Mouse (Mus musculus) G1E-ER4 (cell line): Measurements from ENCODE around the gene Il34. TPM values are rescaled to one million over a fixed set of nuclear protein-coding genes. Genes with fewer than 3 reads are reported as not detected.

Experiments used
- GATA1 ChIP-seq: IDR thresholded peaks from one replicate; pipeline ENCODE4 v1.8.0; 2012; ENCODE audit warnings: low read length, inconsistent platforms
- polyA plus RNA-seq: library from polyadenylated mRNA; stranded (reverse); fragments of >175 nt; gene quantifications from 2 replicates; pipeline ENCODE4 v1.2.3, GENCODE M21; 2012

The Il34 gene
- polyA plus RNA-seq, 1 experiment = not detected

DNA sequence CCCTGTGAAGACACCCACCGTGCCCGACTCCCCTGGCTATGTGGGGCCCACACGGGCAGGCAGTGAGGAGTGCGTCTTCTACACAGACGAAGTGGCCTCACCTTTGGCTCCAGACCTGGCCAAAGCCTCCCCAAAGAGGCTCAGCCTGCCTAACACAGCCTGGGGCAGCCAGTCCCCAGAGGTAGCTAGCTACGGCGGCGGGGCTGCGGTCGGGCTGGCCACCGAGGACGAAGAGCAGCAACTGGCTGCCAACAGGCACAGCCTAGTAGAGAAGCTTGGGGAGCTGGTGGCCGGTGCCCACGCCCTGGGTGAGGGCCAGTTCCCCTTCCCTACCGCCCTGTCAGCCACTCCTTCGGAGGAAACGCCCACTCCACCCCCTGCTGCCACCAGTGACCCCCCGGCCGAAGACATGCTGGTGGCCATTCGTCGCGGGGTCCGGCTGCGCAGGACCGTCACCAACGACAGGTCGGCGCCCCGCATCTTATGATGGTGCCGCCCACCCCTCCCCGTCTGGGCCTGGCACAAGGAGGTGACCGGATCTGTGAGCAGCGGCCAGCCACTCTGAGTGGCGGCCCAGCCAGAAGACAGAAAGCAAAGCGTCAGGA lies 67.0 kb downstream of the Il34 start:
- no peak for TF ChIP-seq GATA1

DNA sequence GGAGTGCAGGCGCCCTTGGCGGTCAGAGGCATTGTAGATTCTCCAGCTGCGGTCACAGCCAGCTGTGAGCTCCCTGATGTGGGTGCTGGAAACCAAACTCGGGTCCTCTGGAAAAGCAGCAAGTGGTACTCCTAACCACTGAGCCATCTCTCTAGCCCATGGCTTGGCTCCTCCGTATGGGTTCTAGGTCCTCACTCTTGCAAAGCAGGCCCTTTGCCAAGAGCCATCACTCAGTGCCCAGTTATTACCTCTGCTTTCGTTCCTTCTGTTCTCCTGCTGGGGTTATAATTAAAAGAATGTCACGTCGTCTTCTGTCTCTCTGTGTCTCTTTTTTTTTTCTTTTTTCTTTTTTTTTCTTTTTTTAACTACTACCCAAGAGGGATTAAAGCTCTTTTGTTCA lies 72.7 kb downstream of the Il34 start:
- TF ChIP-seq GATA1 = no peak

DNA sequence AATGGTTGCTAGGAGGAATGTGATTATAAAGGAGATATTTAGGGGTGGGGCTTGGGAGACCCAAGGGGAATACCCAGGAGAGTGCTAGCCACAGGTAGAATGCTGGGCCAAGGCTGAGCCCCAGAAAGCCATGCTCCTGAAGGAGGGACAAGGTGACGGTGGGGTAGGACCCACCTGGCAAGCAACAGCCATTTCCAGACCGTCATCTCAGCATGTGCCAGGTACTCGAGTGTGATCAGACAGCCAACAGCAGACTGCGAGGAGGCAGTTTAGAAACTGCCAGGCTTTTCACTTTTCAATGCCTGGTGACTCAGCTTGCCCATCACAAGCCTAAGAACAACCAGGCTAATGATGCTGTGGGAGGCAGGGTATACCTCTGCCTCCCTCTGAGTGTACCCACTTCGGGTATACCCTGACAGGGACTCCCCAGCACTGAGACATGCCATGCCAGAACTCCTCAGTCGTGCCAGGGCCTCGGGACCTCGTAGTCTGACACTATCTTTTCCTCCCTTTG lies 74.3 kb downstream of the Il34 start:
- no peak for TF ChIP-seq GATA1

DNA sequence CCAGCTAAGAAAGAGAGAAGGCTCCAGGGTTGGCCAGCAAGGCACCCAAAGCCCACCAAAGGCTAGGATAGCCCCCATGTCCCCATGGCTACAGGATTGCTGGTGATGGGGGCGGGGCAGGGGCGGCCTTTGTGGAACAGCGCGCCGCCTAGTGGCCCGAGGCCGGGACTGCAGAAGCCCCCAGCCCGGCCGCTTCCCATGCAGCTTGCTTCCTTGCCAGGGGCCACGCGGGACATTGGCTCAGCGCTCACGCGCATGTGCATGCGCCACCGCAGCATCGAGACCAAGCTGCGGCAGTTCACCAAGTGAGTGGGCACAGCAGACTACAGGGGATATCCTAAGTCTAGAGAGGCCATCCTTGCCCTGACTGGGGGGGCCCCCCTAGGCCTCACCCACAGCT lies 78.8 kb downstream of the Il34 start:
- TF ChIP-seq GATA1 = no peak

DNA sequence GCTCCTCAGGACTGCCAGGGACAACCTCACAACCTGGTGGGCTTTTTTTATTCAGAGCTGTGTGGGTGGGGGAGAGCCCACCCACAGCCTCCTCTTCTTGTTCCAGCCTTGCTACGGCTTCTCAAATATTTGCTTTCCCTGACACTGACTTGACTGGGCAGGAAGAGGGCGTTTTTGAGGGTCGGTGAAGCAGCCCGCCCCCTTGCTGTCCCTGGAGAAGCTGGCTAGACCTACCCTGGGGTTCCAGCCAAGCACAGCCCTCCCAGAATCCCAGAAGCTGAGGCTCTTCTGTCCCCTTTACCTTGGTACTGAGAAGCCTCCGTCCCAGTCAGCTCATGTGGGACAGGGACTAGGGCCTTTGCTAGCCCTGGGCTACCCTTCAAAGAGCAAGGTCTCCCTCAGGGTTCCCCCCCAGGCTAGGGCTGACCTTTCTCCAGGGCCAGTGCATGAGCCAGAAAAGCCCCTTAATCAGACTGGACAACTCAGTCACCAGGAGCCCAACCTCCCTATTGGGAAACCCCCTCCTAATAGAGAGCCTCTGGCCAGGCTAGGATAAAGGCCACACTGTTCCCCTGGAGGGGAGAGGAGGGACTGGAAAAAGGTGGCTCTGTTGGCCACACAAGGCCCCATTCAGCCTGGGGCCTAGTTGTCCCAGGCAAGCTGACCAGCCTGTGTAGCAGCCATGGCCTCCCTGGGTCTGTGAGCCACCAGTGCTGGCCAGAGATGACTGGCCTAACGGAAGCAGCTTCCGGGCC lies 80.5 kb downstream of the Il34 start:
- TF ChIP-seq GATA1 = no peak

DNA sequence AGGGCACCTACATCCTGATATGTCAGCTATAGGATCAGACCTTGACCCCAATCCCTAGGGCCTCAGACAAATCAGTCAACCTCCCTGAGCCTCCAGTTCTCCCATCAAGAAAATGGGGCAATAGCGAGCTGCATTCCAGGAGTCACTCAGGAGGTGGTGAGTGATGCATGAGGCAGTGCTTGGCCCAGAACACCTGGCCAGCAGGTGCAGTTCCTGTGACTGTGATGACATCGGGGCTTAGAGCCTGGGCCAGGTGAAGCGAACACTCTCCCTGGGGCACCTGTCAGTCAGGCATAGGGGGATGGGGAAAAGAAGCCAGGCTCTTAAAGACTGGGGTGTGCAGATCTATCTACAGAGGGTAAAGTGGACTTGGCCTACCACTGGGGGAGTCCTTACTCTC lies 81.2 kb downstream of the Il34 start:
- TF ChIP-seq GATA1 = no peak

DNA sequence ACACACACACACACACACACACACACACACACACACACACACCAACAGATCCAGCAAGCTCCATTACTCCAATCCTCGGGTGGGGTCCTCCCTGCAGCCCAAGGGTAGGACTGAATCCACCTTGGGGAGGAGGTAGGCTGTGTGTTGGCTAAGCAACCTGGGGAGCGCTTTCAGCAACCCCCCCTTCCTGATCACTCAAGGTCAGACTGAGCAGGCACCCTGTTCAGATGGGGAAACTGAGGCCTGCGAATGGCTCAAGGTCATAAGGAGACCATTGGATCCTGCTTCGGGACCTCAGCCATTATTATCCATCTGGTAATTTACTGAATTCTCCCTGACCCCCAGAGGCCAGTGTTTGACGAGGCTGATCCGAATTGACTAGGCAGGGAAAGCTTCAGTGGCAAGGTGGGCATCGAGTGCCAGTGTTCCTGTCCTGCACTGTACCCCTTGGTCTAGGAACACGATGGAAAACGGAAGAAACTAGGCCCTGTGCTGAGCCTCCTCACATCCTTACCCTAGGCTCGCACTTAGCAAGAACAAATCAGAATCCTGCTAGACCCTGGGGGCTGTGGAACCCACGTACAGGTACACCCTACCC lies 83.2 kb downstream of the Il34 start:
- TF ChIP-seq GATA1 = no peak

DNA sequence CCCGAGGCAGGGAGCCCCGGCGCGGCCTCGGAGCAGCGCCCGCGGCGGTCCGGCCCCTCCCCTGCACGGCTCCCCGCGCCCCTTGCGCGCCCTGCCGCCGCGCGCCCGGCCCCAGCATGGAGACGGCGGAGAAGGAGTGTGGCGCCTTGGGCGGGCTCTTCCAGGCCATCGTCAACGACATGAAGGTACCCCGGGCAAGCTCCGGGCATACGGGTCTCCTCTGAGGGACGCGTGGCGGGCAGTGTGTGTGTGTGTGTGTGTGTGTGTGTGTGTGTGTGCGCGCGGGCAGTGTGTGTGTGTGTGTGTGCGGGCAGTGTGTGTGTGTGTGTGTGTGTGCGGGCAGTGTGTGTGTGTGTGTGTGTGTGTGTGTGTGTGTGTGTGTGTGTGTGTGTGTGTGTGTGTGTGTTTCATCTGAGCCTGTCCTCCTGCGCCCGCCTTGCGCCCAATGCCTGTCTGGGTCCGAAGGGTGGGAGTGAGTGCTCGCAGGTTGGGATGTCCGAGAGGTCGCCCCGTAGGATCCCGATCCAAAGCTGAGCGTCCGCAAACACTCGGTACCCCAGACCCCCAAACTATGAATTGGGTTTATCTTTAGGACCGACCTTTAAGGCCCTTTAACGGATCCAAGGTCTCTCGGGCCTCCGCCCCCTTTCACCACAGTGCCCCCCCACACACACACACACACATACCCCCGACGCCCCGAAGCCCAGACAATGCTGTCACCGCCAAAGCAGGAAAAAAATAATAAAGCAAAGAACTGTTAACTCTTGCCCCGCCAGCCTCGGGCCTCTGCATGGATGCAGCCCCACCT lies 83.9 kb downstream of the Il34 start:
- TF ChIP-seq GATA1 = no peak

DNA sequence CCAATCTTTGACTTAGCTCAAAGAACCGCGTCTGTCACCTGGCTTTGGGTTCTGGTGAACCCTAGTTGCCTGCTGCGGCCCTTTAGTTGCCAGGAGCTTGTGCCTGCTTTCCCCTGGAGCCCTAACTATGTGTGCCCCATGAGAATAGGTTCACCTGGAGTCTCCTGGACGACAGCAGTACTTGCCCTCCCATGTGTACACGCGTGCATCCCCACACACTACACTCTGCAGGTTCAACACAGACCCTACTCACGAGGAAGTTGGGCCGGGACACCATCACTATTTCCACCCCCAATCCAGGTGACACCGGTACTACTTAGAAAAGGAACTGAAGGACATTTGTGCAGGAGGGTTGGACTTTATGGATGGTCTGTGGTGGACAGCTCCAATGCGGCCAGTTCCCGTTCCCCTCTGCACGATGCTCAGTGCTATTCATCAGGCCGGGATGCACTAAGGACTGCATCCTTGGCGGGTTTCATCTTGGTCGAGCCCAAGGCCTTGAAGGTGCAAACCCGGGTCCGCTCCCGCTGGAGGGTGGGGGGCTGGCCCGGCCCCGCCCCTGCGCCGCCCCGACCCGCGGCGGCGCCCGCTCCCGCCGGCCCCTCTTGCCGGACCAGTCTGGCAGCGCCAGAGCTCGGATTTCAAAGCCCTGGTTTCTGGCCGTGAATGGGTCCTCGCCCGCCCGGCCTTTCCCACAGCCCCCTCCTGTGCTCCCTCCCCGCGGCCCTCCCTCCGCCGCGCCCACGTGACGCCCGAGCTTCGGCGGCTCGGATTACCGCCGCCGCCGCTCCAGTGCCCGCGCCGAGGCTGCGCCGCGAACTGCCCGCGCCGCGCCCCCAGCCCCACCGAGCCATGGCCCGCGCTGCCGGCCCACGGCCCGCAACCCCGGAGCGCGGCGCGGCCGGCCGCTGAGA lies 84.8 kb downstream of the Il34 start, which contains the start of gene Mtss1l:
Gene Mtss1l (plus strand): TSS at position 792 of the 914 bp plus-strand sequence.
- no peak for TF ChIP-seq GATA1

DNA sequence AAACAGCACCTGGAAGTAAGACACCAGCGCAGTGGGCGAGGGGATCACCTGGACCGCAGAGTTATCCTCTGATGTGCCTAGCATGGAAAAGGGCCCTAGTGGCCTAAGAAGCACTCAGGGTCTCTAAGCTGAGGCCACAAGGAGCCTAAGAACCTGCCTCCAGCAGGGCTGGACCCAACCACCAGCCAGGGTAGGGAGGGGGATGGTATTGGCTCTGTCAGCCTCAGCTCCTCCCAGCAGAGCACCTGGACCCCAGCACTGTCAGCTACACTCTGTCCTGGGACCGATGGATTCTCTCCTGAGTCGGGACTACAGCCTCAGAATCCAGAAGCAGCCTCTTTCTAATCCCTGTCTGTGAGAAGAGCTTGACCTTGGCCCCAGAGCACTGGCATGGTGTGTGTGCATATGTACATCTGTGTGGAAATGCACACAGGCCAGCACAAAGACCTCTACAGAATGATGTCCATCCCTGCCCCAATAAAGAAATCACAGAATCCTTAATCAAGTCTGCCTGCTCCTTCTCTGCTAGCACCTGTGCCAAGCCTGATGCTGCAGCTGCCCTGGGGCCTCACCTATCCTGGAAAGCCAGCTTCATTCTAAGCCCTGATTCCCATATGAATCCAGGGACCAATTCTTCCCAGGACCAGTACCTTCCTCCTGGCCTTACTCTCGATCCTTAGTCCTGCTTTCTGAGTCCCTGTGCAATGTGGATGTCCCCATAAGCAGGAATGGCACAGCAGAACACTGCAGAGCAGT lies 85.6 kb downstream of the Il34 start:
- TF ChIP-seq GATA1 = no peak

DNA sequence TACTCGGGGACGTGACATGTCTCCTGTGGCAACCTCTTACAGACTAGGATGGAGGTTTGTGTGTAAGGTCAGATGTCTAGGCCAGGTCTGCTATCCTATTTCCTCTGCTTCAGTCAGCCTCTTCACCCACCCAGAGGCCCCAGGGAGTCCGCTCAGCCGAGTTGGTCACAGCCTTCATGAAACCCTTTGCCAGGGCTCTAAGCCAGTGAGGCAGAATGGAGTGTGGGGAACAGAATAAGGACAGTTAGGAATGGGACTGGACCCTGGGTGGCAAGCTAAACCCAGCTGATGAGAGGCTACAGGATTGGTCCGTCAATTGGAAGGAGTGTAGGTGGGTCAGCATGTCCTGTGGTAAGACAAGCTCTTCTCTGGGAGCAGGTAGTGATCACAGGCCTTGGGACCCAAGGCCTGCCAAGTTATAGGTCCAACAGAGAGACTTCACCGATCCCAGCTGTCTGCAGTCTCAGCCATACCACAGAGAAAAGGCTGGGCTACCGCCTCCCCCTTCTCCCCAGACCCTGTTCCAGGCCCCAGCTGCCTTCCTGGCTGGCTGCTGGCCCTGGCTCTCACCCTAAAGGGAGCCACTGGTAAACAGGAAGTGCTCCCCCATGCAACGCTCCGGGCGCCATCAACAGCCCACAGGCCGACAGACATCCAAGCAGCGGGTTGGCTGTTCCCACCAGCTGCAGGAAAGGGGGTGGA lies 86.6 kb downstream of the Il34 start:
- TF ChIP-seq GATA1 = no peak

DNA sequence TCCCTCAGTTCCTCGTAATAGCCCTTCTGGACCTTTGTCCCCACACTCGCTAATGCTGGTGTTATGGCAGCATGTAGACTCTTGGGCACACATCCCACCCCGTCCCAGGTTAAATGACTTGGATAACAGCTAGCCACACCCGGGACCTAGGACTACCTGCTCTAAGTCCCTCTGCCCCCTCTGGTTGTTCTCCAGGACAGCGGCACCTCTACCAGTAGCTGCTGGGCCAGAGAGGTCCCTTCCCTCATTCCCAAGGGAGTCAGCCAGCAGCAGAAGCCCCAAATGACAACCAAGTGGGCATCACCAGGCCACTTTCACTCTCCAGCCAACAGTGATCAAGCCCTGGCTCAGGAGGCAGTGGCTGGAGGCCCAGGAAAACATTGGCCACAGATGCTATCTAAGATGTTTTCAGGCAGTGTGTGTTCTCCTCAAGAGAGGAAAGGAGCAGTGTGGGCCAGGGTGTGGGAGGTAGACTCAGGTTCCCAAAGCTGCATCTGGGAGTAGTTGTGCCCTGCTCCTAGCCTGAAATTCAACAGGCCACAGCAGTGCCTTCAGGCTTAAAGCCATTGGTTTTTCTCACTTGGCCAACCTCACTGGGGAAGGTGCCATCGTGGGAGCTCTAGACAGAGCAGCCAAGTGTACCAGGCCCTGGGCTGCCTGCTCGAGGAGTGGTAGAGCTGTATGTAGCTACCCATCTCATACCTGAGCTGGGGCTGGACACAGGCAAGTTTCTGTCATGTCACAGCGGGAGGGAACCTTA lies 87.3 kb downstream of the Il34 start:
- no peak for TF ChIP-seq GATA1

DNA sequence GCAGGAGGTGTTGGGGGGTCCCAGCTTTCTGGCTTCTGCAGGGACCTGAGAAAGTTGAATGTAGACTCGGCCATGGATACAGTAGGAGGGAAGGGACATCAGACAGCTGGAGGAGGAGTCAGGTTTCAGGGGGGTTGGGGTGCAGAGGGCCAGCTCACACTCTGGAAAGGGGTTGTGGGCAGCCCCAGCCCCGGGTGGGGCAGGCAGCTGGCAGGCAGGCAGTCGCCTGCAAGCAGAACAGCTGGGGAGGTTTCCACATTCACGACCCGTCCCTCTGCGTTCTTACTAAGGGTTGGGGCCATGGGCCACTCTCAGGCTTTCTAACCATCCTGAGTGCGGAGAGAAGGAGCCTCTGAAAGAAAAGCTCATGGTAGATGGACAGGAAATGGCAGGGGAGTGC lies 88.6 kb downstream of the Il34 start:
- no peak for TF ChIP-seq GATA1
